ENCODE assay signal across 8 mouse cellular contexts in the genomic region with DNA sequence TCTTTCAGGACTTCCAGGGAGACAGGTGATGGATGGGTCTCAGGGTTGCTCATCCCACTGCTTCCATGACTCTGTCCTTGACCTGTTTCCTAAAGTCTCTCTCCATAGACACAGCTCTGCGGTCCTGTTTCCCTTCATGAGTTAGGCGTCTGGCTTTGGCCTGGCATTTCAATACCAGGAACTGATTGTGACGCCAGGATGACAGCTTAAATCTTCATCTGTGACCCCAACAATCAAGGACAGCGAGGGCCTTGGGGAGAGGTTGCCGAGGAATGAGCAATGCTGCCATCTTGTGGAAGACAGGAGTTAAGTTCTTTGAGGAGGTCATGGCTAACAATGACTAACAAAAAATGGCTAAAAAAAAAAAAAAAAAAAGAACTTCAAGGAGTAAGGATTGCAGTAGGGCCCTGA. TPM values are rescaled to one million over a fixed set of nuclear protein-coding genes. Genes with fewer than 3 reads are reported as not detected.
DNase-seq lines count a peak whose midpoint lies in the region; ATAC-seq and TF ChIP-seq lines count a peak whose summit lies in the region.

No protein-coding gene starts in this region.

- H3K9ac ChIP-seq in liver, adult 2 months (ENCODE audit: low read depth, low read length): no peak overlapping the region
- H3K9ac ChIP-seq in neural tube, embryonic 12.5 days: no peak overlapping the region

- TF ChIP-seq POLR2A in liver, adult 2 months (IDR thresholded peaks at IDR 0.05; ENCODE audit: extremely low read depth, insufficient read depth, low read length): no peak

- no peak overlapping the region for H3K27ac ChIP-seq in liver, adult 2 months (replicated peaks; ENCODE audit: insufficient read depth, low read depth, low read length)
- no peak overlapping the region for H3K27ac ChIP-seq in neural tube, embryonic 12.5 days

- no peaks in the 10 kb centered on the region for H3K4me1 ChIP-seq in liver, adult 2 months (ENCODE audit: control insufficient read depth, insufficient read depth, low read length)
- no peaks in the 10 kb centered on the region for H3K4me1 ChIP-seq in neural tube, embryonic 12.5 days

- H3K27me3 ChIP-seq in liver, adult 2 months (ENCODE audit: control insufficient read depth, insufficient read depth, low read length): no peaks in the 10 kb centered on the region
- H3K27me3 ChIP-seq in neural tube, embryonic 12.5 days (replicated peaks): no peaks in the 10 kb centered on the region

- H3K9me3 ChIP-seq in neural tube, embryonic 12.5 days: no peaks in the 10 kb centered on the region

- peak; percentile 61; the same call in 1 of the 2 replicates for ATAC-seq in neural tube, embryonic 12.5 days (ENCODE audit: low FRiP score, low read depth)

- H3K4me2 ChIP-seq in neural tube, embryonic 12.5 days (replicated peaks): peak overlapping the region; percentile 36

- 13% methylated on average over 5 of the region's 5 CpGs for WGBS in liver, adult 2 months
- 11% methylated on average over 5 of the region's 5 CpGs for WGBS in neural tube, embryonic 12.5 days

- H3K4me3 ChIP-seq in liver, adult 2 months (ENCODE audit: insufficient read depth, low read depth, low read length): no peak overlapping the region
- H3K4me3 ChIP-seq in neural tube, embryonic 12.5 days: no peak overlapping the region

- no peaks in the 10 kb centered on the region for H3K36me3 ChIP-seq in liver, adult 2 months (ENCODE audit: control insufficient read depth, insufficient read depth, low read length)
- H3K36me3 ChIP-seq in neural tube, embryonic 12.5 days: no peaks in the 10 kb centered on the region

- peak; percentile 27 for DNase-seq in 3134 (ENCODE audit: extremely low read depth, insufficient read length, low spot score)
- peak; percentile 71 for DNase-seq in MN1 (ENCODE audit: low spot score)
- DNase-seq in cerebellum, adult 8-10 months: peak; percentile 67
- peak; percentile 10 to 31 for DNase-seq in frontal cortex, postnatal 25 days (ENCODE audit: low spot score in 2 of 2)
- DNase-seq in induced T-regulatory cell, adult 2 months (ENCODE audit: low read depth): peak; percentile 69
- DNase-seq in liver, adult 2 months (ENCODE audit: extremely low read depth, low read depth, low spot score): peak; percentile 34
- DNase-seq in thymus, postnatal 4 days: peak; percentile 43

- no peaks in the 10 kb centered on the region for H3K79me2 ChIP-seq in liver, adult 2 months (ENCODE audit: control insufficient read depth, insufficient read depth, low read length)

- peak; percentile 65 for TF ChIP-seq CTCF in liver, adult 2 months (IDR thresholded peaks at IDR 0.05; ENCODE audit: low read depth, low read length)

RNA-seq across cellular contexts. Expression of a gene that starts 25.6 kb away (rescaled TPM):
- total RNA-seq in liver, adult 2 months (2014; rRNA removed): 0.27 TPM in 1 of 2 replicates, not detected in the other
- 0.12 TPM in 1 of 2 replicates, not detected in the other for polyA plus RNA-seq in liver, adult 2 months (2012; rRNA removed)
- polyA plus RNA-seq in neural tube, embryonic 12.5 days (2016; fragmentation: Nextera tagmentation; extraction: Ambion mirVana): 26.8 and 29.7 TPM in 2 replicates

RNA-seq across cellular contexts. Expression of a gene that starts 34.3 kb away (rescaled TPM):
- total RNA-seq in liver, adult 2 months (2014; rRNA removed): 5.1 TPM in 2 replicates
- polyA plus RNA-seq in liver, adult 2 months (2012; rRNA removed): 0.60 and 0.61 TPM in 2 replicates
- 31.6 and 36.0 TPM in 2 replicates for polyA plus RNA-seq in neural tube, embryonic 12.5 days (2016; fragmentation: Nextera tagmentation; extraction: Ambion mirVana)

Comparison
In these comparisons a context has a peak if more than half of its experiments do, and no peak if none do; other contexts are left out.
1. DNase-seq: peak in every context shown above with its lines; median percentile 71 in MN1; 69 in induced T-regulatory cell, adult 2 months; 67 in cerebellum, adult 8-10 months; 43 in thymus, postnatal 4 days; 34 in liver, adult 2 months; 27 in 3134; 20 in frontal cortex, postnatal 25 days.
2. RNA of a gene that starts 25.6 kb away (polyA plus RNA-seq): 26.8 to 29.7 TPM in neural tube, embryonic 12.5 days; 0.12 TPM in liver, adult 2 months; every median in the first group is over 10 times any median in the second.
3. RNA of a gene that starts 34.3 kb away (polyA plus RNA-seq): 31.6 to 36.0 TPM in neural tube, embryonic 12.5 days; 0.60 to 0.61 TPM in liver, adult 2 months; every median in the first group is over 10 times any median in the second.